Mouse (Mus musculus) ES-Bruce4 (cell line): Measurements from ENCODE around the gene Scfd2.

Experiments
- EP300 ChIP-seq: IDR thresholded peaks from 2 replicates; pipeline ENCODE4 v1.6.1; 2011; ENCODE audit warnings: low read depth, low read length; ENCODE audit not compliant: insufficient read depth
- POLR2A ChIP-seq: IDR thresholded peaks from one replicate; pipeline ENCODE4 v1.8.1; 2011; ENCODE audit warnings: low read length; ENCODE audit not compliant: insufficient read depth

GRCm38 (mm10) chr5:74256705-74257104 is 274.9 kb downstream of the Scfd2 start:
- TF ChIP-seq EP300 = no peak
- TF ChIP-seq POLR2A = no peak
